Mouse (Mus musculus) liver, postnatal 0 days (tissue): ENCODE results near the gene Rgs6. TPM values are rescaled to one million over a fixed set of nuclear protein-coding genes. Genes with fewer than 3 reads are reported as not detected.
A peak's percentile ranks its signal among the peaks of the same experiment; 100 is the strongest.

Source experiments
- ATAC-seq: fragments of 200-750 bp; cut with Nextera tagmentation; 2 replicates; pipeline ENCODE4 v1.8.0; 2017; ENCODE audit warnings: mild to moderate bottlenecking, moderate library complexity
- DNase-seq: peaks from one replicate; pipeline ENCODE4 v3.0.0-alpha.2; 2016
- H3K27ac ChIP-seq: fragments of 300-500 bp; sonication (generic); 2 replicates; pipeline ENCODE4 v1.5.1; 2014; ENCODE audit warnings: antibody characterized with exemption, moderate library complexity, mild to moderate bottlenecking, low read depth
- H3K27me3 ChIP-seq: fragments of 300-500 bp; sonication (generic); 2 replicates; pipeline ENCODE4 v1.6.1; 2014; ENCODE audit warnings: low read length, control low read depth, mixed read lengths; ENCODE audit not compliant: insufficient read depth
- H3K36me3 ChIP-seq: fragments of 300-500 bp; sonication (generic); replicated peaks from 2 replicates; pipeline ENCODE4 v1.6.1; 2014; ENCODE audit warnings: mild to moderate bottlenecking, control low read depth, low read length, moderate library complexity, mixed read lengths; ENCODE audit not compliant: insufficient read depth
- H3K4me1 ChIP-seq: fragments of 300-500 bp; sonication (generic); 2 replicates; pipeline ENCODE4 v1.6.1; 2014; ENCODE audit warnings: antibody characterized with exemption, mild to moderate bottlenecking, control low read depth; ENCODE audit not compliant: insufficient read depth
- H3K4me2 ChIP-seq: fragments of 300-500 bp; sonication (generic); 2 replicates; pipeline ENCODE4 v1.6.1; 2014; ENCODE audit warnings: low read depth, mild to moderate bottlenecking, low read length, moderate library complexity, mixed read lengths
- H3K4me3 ChIP-seq: fragments of 300-500 bp; sonication (generic); 2 replicates; pipeline ENCODE4 v1.5.1; 2014; ENCODE audit warnings: low read depth, low read length
- H3K9ac ChIP-seq: fragments of 300-500 bp; sonication (generic); replicated peaks from 2 replicates; pipeline ENCODE4 v1.6.1; 2014; ENCODE audit warnings: mild to moderate bottlenecking, moderate library complexity
- H3K9me3 ChIP-seq: fragments of 300-500 bp; sonication (generic); 2 replicates; pipeline ENCODE4 v1.6.1; 2016; ENCODE audit warnings: mild to moderate bottlenecking, control low read depth, low read length, mixed read lengths
- CTCF ChIP-seq: sonication (generic); IDR thresholded peaks from 2 replicates; pipeline ENCODE4 v1.5.1; 2016; ENCODE audit warnings: antibody characterized with exemption, low read depth
- EP300 ChIP-seq: IDR thresholded peaks from 2 replicates; pipeline ENCODE4 v1.6.1; 2016; ENCODE audit warnings: antibody characterized with exemption, low read depth, mild to moderate bottlenecking
- WGBS: fragments of 180-500 bp; shearing (Covaris S2); extraction: QIAGEN DNeasy Blood & Tissue Kit; methylation state at CpG from one replicate; pipeline ENCODE4 v1.1.7; 2014; ENCODE audit not compliant: insufficient replicate concordance; 5-methylcytosine and 5-hydroxymethylcytosine counted together
- polyA plus RNA-seq: library from polyadenylated mRNA; unstranded; fragments of >200 nt; fragmentation: Nextera tagmentation; extraction: Ambion mirVana; gene quantifications from 2 replicates; pipeline ENCODE4 v1.2.1, GENCODE M21; 2015

The Rgs6 gene
- polyA plus RNA-seq, 1 experiment from 2014 or later: 0.09 TPM

DNA sequence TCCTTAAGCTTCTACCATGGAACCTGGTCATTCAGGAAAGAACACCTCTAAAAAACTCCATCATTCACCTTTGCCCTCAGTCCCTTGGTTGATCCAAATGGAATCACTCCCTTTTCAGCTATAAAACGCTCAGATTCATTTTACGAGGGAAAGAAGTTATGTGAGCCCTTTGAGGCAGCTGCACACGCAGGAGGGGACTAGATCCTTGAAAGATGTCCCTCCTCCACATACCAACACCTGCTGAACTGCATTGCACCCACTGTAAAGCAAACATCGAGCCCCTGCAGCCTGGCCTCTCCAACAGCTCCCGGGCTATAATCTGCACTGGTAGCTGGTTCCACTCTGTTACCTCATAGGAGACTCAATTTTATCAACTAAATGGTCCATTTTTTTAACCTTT is 482.8 kb downstream of the Rgs6 start:
- no peak for TF ChIP-seq CTCF
- no peak for TF ChIP-seq EP300
- no peak overlapping the region for H3K4me2 ChIP-seq
- H3K36me3 ChIP-seq: no peaks in the 10 kb centered on the region
- DNase-seq (no peak), ATAC-seq (no peak)
- H3K9ac ChIP-seq: no peak overlapping the region
- 70% methylated on average over 5 of the region's 5 CpGs for WGBS
- H3K27ac ChIP-seq: no peak overlapping the region
- no peak overlapping the region for H3K4me3 ChIP-seq
- H3K27me3 ChIP-seq: no peaks in the 10 kb centered on the region
- H3K4me1 ChIP-seq: peaks cover 20% of the 10 kb centered on the region
- no peaks in the 10 kb centered on the region for H3K9me3 ChIP-seq

DNA sequence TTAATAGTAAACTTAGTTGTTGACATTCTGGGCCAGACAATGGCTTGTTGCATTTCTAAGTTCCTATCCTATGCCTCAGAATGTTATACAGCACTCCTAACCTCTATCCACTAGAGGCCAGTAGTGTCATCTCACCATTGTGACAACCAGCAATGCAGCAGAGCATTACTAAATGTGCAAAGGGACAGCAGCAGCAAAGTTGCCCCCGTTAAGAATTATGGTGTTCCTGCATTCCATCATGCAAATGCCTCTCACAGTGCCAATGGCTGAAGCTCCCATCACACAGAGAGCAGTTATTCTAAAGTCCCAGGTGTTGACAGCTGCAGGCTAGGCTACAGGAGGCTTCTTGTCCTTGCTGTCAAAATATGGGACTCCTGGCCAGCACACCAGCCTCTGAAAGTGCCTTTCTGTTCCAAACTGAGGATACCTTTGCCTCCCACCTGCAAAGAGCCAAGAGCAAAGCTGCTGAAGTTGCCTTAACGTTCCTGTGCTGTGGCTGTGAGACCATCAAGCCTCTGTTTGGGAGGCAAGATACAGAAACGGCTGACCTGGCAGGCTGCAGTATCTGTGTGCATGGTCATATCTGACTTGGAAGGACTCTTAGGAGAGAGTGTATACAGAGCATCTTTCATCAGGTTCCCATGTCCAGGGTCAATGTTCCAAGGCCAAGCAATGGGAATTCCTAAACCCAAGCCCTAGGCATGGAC is 484.2 kb downstream of the Rgs6 start:
- Histone ChIP-seq H3K4me1 (peaks cover 28% of the 10 kb centered on the region), H3K4me3 (peak overlapping the region; percentile 14), H3K27ac (peak overlapping the region; percentile 94), H3K9me3 (no peaks in the 10 kb centered on the region), H3K36me3 (no peaks in the 10 kb centered on the region), H3K4me2 (peak overlapping the region; percentile 63), H3K9ac (peak overlapping the region; percentile 53), H3K27me3 (no peaks in the 10 kb centered on the region)
- TF ChIP-seq CTCF (peak; percentile 93), EP300 (no peak)
- ATAC-seq: peak; percentile 50
- WGBS: 15% methylated on average over 3 of the region's 3 CpGs
- peak; percentile 31 for DNase-seq

DNA sequence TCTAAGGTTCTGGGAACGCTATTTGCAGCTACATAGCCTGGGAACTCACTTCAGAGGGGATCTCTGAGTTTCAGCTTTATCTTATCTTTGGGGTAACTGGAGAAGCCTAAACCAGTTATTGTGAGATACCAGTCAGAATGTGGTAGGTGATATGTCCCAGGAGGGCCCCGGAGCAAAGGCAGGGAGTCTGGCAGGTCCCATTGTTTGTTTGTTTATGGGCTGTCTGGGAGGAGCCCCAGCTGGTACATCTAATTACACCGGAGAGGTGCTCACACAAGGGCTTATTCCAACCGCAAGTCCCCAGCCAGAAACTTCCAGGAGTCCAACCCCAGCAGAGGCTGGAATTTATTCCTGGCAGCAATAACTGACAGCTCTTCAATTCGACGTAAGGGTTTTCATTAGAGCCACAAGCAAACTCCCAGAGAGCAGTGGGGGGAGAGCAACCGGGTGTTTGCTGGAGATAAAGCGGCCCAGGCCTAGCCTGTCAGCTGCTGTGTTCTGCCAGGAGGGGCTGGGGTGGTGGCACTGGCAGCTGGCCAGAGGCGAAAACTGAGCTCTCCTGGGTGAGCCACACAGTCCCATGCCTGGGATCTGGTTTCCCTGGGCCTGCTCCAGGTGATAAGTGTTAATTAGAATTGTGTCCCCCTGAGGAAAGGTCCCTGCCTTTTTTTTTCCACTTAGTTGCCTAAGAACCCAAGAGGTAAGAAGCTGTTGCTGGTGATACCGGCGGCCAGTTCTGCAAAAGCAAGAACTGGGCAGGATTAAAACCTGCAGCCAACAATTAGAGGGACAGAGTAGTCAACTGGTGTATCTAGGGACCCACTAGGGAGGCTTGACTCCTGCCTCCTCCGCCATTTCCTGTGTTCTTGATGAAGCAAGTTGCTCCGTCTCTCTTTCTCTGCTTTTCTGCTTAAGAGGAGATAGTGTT is 485.1 kb downstream of the Rgs6 start:
- WGBS: 28% methylated on average over 13 of the region's 13 CpGs
- no peaks in the 10 kb centered on the region for H3K9me3 ChIP-seq
- H3K4me3 ChIP-seq: peak overlapping the region; percentile 14
- DNase-seq: peak; percentile 92
- H3K9ac ChIP-seq: peak overlapping the region; percentile 53
- peak; percentile 96 for TF ChIP-seq EP300
- 0 out of 2 replicates have a peak, but pooled peaks have one; percentile 22 for TF ChIP-seq CTCF
- H3K36me3 ChIP-seq: no peaks in the 10 kb centered on the region
- H3K27ac ChIP-seq: peak overlapping the region; percentile 94
- H3K4me2 ChIP-seq: peak overlapping the region; percentile 63
- peak; percentile 96 for ATAC-seq
- H3K27me3 ChIP-seq: no peaks in the 10 kb centered on the region
- peaks cover 28% of the 10 kb centered on the region for H3K4me1 ChIP-seq

DNA sequence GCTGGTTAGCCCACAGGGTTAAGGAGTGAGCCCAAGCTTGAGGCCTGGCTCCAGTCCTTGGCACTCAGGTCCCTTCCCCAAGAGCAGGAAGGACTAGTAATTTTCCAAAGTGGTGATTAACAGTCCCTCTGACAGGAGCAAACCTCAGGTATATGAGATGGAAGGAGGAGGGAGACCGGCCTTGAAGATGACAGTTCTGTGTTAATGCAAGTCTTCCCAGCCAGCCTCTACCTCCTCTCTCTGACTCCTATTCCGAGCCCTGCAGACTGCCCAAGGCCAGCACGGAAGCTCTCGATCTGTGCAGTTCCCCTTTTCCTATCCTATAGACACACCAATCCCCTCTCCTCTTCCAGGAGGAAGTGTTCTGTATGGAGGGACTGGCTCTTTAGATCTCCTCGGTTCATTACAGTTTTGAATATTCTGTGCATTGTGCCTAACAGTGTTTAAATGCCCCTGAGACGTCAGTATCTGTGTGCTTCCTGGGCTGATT is 485.8 kb downstream of the Rgs6 start:
- no peak overlapping the region for H3K4me3 ChIP-seq
- DNase-seq (no peak), ATAC-seq (no peak)
- peak overlapping the region; percentile 42; the same call in 1 of the 2 replicates for H3K9ac ChIP-seq
- no peaks in the 10 kb centered on the region for H3K36me3 ChIP-seq
- TF ChIP-seq EP300 (no peak), CTCF (no peak)
- H3K4me1 ChIP-seq: peaks cover 28% of the 10 kb centered on the region
- H3K27me3 ChIP-seq: no peaks in the 10 kb centered on the region
- H3K9me3 ChIP-seq: no peaks in the 10 kb centered on the region
- H3K4me2 ChIP-seq: peak overlapping the region; percentile 24; the same call in 1 of the 2 replicates
- WGBS: 41% methylated on average over 6 of the region's 6 CpGs
- peak overlapping the region; percentile 94 for H3K27ac ChIP-seq

DNA sequence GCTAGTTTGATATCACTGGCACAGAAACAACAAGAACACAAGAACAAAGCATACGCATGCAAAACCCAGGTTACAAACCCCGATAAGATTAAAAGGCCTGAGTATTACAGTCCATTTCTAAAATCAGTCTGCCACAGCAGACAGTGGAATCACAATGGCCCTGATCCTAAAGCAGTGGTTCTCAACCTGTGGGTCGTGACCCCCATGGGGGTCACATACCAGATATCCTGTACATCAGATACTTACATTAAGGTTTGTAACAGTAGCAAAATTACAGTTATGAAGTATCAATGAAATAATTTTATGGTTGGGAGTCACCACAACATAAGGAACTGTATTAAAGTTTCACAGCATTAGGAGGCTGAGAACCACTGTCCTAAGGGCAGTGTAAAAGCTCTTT is 488.1 kb downstream of the Rgs6 start:
- no peak for ATAC-seq
- peaks cover 28% of the 10 kb centered on the region for H3K4me1 ChIP-seq
- 70% methylated on average over 3 of the region's 3 CpGs for WGBS
- no peak overlapping the region for H3K27ac ChIP-seq
- TF ChIP-seq EP300 (no peak), CTCF (no peak)
- no peak overlapping the region for H3K4me2 ChIP-seq
- H3K9ac ChIP-seq: no peak overlapping the region
- H3K36me3 ChIP-seq: no peaks in the 10 kb centered on the region
- no peak overlapping the region for H3K4me3 ChIP-seq
- no peak for DNase-seq
- H3K9me3 ChIP-seq: no peaks in the 10 kb centered on the region
- no peaks in the 10 kb centered on the region for H3K27me3 ChIP-seq

DNA sequence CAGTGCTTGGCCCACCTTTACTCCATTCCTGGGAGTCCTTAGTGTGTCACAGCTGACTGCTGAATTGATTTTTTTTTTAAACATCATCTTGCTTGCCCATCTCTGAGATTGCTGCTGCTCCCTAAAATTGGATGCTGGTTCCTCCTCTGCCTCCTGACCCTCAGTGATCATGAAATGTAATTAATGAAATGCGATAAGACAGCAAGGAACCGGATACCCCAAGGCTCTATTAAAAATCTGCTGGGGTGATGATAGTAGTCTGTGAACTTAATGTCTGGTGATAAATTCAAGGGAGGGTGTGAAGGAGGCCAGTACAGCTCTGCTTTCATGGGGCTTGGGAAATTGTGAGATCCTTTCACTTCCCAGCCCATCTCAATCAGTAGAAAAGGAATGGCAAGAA is 489.4 kb downstream of the Rgs6 start:
- DNase-seq (no peak), ATAC-seq (no peak)
- Histone ChIP-seq H3K4me3 (no peak overlapping the region), H3K9me3 (no peaks in the 10 kb centered on the region), H3K4me1 (peaks cover 25% of the 10 kb centered on the region), H3K36me3 (no peaks in the 10 kb centered on the region), H3K27me3 (no peaks in the 10 kb centered on the region), H3K9ac (no peak overlapping the region), H3K4me2 (no peak overlapping the region), H3K27ac (0 out of 2 replicates have a peak overlapping the region, but pooled peaks have one; percentile 12)
- WGBS: 58% methylated on average over 2 of the region's 2 CpGs
- TF ChIP-seq CTCF (no peak), EP300 (no peak)
